Mouse (Mus musculus) MEL-GATA-1-ER (cell line): ENCODE data around the gene Tmem160.

Experiments
- DNase-seq: peaks from one replicate; pipeline ENCODE4 v3.0.0-alpha.2; 2012; ENCODE audit warnings: low read depth; ENCODE audit errors: extremely low read depth

Gene Tmem160

DNA sequence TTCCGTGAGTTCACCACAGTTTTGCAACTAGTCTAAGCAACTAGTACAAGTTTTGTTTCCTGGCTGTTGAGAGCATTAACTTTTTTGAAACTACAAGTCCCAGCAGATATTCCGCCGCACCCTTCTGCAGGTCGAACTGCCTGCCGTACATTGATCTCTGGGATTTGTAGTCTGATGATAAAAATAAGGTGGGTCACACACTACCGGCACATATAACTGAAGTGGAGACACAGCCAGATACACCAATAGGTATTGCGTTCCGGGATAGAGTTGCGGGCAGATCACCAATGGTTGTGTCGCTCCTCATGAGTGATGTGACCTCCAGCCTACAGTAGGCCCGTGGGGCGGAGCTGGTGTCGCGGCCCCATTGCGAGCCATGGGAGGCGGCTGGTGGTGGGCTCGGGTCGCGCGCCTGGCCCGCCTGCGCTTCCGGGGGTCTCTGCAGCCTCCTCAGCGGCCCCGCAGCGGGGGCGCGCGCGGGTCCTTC, at the start of gene Tmem160:
TSS of gene Tmem160 (plus strand) at position 193 of the 487 bp plus-strand sequence.
- peak; percentile 99 for DNase-seq

DNA sequence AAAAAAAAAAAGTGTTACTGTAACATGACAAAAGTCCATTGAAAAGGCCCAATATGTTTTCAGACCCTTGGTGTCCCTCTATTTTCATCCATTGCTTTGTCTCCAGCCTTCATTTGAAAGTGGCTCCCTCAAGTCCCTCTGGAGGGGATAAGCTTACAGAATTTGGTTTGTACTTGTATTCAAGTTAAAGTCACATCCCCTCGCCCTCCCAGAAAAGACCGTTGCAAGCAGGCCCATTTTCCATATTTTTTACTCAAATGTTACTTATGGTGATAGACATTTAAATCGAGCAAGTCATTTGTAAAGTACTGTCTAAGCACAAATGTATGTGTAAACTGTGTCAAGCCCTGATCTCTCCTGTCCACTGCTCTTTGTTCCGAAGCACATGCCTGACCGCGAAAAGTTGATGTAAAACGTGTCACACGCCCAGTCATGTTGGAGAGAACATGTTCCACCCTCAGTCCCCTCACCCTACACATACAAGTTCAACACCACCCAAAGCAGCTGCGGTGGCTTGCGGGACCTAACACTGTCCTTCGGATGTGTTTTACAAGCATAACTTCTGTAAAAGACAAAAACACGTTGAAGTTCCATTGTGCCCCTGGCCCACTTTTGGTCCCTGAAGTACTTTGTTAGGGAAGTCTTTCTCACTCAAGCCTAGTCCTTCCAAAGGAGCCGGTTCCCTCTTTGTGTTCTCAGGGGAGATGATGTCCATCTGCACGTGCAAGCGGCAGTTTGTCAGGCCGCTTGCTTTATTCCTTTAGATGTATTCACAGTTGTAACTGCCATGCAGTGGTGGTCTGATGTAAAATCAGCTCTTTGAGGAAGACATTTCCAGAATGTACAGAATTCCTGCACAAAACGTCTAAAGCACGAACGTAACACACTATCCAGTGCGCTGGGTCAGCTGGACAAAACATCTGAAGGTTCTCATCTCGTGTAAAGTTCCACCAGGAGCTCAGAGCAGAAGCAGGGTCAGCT, 49.3 kb upstream of the Tmem160 start:
- peak; percentile 47 for DNase-seq

DNA sequence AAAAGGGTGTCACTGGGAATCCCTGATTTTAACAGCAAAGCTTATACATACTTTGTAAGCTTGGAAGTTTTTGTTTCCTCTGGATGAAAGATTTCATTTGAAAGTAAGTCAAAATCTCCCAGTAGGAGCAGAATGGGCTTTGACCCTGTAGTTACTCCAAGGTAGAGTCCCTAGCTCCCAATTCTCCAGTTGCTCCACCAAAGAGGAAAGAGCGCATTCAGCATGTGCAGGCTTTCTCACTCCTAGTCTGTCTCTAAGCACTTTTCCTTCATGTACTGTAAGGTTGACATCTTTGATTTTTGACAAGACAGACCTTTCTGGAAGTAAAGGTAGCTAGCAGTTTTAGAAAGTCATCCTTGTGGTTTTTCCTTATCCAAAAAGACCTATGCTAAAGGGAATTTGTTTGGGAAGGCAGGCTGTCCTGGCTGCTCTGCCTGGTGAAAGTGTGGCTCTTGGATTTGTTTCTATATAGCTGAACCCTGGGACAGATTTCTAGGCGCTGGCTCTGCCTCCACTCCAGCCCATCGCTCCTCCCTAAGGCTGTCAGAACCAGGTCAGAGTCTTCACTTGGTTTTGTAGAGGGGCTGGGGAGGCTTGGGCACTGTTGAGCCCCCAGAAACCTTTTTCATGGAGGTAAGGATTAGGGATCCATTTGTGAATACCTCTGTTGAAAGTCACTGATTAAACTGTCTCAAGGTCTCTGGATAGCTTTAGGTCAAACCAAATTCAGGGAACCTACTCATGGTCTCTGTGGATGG, 48.1 kb upstream of the Tmem160 start:
- DNase-seq, result peak; percentile 7

DNA sequence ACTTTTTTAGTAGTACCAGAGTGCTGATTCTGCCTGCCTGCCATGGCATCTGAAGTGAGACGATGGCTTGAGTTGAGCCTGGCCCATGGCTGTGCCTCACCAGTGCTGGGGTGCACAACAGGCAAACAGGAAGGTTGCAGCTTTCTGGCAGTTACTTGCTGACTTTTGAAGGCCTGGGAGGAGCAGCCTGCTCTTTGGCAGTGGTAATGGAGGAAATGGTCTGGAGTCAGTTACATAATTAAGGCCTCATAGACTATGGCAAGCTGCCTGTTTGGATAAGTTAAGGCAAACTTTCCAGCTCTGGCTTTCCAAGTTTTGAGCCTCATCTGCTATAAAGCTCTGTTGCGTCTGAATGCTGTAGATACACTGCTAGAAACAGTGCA, 47.5 kb upstream of the Tmem160 start:
- no peak for DNase-seq

DNA sequence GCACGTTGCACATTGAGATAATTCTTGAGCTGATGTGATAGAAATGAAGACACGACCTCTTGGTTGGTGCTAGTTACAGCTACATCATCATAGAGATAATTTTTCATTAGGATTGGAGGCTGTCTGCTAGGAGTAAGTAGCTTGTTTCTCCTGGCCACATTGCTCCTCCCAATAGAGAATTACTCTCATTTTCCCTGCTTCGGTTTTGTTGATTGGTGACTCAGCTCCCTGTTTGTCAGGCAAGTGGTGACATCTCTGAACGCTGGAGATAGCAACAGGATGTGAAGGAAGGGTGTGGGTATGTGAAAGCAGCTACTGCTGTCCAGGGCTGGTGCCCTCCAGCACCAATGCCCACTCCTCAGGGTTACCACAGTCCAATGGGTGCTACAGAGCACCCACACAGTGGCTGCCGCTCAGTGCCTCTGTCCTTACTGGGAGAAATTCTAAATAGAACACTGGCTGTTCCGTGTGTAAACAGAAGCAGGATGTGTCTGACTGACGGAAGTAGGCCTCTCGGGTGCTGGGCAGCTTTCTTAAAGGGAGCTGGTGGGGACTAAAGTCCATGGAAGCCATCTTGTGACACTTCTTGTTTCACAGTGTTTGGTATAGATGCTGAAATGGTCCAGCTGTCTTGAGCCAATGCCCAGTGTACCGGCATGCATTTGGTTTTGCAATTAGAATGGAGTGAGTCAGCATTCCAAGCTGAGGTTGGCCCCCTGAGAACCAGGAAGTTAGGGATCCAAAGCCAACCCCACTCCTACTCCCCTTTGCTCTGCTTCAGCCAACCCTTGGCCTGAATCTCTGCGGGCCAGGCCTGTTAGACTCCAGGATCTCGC, 46.8 kb upstream of the Tmem160 start:
- peak; percentile 95 for DNase-seq

DNA sequence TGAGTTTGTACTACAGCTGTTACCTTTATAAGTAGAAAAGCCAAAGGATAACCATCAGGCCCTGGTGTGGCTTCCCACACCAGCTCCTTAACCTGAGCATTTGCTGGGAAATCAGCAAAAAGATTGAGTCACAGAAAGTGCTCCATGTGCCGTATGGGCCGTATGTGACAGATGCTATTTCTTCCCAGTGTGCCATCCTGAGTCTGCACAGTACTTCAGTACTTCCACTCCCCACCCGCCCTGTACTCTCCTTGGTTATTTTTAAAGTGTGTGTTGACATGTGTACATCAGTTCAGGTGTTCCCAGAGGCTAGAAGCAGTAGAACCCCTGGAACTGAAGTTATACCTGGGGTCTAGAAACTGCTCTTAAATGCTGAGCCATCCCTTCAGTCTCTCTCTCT, 45.6 kb upstream of the Tmem160 start:
- DNase-seq, result no peak

DNA sequence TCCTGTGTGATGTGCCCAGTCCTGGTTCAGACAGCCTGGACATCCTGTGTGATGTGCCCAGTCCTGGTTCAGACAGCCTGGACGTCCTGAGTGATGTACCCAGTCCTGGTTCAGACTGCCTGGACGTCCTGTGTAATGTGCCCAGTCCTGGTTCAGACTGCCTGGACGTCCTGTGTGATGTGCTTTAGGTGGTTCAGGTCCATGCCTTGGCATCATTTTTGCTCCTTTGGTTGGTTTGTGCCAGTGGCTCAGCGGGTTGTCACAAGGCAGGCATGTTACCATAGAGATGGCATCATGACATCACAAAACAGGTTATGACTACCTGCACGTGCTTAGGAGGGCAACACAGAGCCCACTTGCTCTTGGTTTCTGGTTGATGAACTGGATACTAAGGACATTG, 41.5 kb upstream of the Tmem160 start:
- no peak for DNase-seq

DNA sequence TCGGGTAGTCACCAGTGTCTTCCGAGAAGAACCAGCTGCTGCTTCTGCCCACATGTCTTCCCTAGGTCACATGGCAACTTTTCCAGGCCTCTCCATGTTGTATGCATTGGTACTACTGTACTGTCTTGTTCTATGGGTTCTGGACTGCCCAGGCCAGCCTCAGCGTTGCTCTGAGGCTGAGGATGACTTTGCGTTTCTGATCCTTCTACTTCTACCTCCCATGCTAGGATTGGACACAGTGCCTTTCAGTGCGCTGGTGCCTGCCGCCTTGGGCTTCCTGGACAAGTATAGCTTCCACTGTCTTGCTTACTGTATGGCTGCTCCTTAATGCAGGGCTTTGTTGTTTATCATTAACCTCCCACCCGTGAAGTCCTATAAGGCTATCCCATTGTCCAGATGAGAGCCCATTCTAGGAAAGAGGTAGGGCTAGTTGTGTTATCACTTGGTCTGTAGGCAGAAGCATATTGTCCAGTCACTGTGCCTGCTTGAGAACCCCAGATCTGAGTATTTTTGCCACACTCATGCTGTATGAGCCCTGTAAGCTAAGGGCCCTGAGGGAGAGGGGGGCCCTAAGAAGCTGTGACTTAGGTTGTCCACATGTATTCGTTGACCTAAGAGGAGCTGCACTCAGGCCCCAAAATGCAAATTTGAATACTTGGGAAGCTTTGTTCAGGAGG, 40.2 kb upstream of the Tmem160 start:
- DNase-seq, result no peak

DNA sequence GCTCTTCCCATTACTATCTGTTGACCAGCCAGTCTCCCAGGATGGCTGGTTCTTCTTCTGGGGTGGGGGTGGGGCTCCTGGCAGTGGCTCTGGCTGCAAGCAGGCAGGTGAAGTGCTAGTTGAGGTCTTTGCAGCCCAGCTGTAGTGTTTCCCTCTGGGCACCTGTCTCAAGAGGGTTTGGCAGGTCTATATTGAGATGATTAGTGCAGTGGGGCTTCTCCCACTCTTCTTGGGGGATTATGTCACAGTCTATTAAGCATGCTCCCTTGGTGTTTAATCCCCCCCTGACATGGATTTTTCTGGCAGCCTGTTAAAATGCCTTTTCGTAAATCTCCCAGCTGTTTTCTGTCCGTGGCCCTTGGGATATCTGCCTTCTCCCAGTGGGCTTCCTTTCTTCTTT, 39.6 kb upstream of the Tmem160 start:
- no peak for DNase-seq

DNA sequence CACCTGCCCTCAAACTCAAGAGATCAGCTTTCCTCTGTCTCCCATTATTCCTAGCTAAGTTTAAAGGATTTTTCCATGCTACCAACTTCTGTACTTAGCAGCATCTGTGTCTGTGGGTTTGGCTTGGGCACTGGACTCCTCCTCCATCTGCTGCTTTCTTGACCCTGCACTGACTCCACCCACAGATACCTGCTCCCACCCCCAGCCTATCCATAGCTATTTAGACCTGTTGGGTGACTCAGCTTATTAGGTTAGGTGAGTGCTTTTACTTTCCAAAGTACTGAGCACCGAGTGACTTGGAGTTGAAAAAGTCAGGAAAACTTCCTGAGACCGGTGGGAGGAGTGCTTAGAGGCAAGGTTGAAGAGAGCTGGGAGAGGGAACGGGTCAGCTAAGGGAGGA, 37.2 kb upstream of the Tmem160 start:
- DNase-seq, result no peak

DNA sequence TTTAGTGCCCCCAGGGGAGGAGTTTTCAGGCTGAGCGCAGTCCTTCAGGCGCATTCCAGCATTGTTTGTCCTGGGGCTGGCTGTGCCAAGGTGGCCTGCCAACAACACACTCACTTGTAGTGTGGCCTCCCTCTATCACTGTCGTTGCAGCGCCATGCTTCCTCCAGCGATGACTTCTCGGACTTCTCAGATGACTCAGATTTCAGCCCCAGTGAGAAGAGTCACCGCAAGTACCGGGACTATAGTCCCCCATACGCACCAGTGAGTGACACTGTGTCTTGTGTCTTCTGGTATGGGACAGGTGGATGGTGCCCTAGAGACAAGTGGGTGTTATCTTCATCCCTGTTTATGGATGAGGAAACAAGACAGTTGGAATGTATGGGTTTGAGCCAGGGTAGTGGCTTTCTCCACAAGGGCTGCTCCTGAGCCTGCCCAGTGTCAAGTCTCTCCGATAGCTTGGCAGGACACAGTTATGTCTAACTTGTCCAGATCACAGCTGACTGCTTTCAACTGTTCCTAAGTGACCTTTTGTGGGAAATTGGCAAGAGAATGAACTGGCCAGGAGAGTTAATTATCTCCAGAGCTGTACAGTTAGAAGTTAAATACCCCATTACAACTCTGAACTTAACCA, 35.3 kb upstream of the Tmem160 start:
- no peak for DNase-seq

DNA sequence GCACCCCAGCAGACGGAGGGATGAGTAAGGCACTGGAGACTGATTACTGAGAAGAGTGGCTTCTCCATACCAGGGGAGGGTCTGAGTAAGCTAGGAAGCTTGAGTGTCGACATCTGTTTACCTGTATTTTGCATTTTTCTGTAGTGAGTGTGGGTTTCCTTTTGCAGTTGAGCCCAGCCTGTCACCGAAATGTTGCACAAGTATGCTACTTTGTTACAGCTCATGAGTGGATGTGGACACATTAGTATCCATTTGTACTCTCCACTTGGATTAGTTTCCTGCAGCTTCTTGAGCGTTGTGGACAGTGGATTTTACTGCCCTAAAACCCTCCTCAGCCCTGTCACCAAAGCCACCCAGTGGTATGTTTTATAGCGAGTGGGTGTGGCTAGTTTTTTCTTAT, 33.9 kb upstream of the Tmem160 start:
- DNase-seq, result no peak

DNA sequence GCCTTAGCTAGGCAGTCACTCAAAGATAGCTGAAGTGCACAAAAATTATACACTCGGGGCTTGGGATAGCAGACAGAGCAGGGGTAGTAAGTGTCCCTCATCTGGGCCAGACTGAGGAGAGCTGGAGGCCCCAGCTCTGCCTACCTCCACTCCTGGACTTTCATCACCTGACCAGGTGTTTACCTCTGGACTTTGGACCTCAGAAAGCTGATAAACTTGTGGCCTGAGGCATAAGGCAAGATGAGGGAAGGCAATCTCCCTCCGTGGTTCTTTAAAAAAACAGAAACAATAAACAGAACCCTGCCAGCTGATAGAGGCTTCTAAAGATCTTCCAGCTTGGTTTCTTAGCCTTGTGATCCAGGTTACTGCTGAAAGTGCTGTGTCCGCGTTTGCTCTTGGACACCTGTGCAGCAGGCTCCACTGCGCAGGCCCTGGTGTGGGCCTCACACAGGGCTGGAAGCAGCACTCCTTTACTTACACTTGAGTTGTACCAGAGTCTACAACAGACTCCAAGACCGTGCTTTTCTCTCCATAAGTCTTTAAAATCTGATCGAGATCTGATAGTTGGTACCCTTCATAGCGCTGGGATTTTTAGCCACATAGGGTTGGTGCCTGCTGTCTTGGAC, 32.0 kb upstream of the Tmem160 start:
- no peak for DNase-seq

DNA sequence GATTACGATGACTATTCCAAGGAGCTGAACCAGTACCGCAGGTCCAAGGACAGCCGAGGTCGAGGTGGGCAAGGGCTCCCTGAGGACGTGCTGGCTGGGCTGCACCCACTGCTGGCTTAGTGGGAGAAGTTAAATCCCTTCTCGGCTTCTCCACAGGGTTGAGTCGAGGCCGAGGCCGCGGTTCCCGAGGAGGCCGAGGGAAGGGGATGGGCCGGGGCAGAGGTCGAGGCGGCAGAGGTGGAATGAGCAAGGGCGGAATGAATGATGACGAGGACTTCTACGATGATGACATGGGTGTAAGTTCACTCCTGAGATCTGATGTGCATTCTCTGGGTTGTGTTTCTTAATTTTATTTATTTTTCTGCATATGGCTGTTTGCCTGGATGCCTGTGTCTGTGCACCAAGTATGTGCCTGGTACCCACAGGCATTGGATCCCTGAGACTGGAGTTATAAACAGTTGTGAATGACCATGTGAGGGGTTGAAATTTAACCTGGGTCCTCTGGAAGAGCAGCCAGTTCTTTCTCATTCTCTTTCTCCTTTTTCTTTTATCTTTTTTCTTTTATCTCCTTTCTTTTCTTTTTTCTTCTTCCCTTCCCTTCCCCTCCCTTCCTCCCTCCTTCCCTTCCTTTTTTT, 30.2 kb upstream of the Tmem160 start:
- DNase-seq, result no peak

DNA sequence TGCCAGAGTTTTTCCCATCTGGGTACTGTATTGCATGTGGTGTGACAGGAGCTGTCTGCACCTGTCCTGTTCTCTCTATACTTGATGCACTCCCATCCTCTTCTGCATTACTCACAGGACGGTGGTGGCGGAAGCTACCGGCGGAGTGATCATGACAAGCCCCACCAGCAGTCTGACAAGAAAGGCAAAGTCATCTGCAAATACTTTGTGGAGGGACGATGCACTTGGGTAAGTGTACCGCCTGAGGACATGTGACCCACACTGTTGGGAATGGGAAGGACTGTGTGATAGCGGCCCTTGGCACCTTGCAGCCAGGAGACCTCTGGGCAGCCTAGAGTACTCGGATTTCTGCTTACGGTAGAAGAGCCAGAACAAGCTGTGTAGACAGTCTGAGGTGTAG, 28.8 kb upstream of the Tmem160 start:
- no peak for DNase-seq

DNA sequence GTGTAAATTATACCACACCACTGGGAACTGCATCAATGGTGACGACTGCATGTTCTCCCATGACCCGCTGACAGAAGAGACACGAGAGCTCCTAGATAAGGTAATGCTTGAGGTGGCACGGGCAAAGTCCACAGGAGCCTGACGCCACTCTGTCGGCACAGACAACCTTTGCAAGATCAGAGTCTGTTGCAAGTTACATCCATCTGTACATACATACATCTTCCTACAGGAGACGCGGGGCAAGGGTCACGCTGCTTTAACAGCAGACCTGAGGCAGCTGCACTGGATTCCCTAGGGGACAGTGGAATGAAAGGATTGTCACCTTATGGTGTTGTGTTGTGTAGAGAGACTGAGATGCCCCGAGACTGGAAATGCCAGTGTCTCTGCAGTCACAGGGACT, 26.9 kb upstream of the Tmem160 start:
- no peak for DNase-seq

DNA sequence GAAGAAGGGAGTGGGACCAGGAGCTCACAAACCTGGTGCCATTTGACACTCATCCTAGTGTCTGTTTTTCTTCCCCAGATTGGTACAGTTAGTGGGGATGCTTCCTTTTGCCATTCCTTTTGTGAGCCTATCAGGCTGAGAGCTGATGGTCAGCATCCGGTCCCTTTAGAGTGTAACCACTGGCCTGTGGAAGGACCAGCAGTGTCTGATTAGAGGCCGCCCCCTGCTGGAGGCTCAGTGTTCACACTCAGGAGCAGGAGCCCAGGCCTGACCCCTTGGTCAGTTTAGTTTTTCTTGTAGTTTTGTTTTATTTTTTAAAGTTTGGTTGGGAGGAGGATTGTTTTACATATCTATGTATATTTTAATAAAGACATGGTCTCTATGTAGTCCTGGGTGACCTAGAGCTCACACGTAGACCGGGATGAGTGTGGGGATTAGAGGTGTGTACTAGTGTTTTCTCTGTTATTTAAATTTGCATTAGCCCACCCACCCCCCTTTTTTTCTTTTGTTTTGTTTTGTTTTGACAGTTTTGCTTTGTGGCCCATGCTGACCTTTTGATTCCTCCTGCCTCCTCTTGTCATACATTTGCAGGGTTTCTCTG, 26.4 kb upstream of the Tmem160 start:
- no peak for DNase-seq

DNA sequence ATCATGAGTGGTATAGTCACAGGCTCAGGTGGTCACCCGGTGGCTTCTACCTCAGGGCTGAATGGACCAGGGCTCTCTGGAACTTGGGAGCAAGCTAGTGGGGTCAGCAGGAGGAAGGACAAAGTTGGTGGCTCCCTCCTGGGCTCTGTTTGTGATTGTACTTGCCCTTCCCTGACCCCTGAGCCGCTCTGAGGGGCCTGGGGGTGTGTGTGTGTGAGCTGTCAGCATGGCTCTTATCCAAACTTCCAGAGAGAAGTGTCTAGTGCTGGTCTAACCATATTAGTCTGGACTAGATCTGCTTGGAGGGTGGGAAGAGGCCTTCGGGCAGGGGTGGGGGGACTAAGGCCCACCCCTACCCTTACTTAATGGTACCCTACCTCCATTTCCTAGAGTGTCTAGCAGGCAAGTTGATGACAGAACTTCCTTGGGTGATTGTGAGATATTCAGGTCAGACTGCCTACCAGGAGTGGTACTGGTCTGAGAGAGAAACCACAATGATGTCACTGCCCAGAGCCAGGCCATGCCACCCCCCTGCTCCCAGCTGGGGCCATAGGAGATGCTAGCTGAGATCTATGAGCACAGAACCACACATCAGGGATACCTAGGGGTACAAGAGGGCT, 19.1 kb upstream of the Tmem160 start:
- no peak for DNase-seq

DNA sequence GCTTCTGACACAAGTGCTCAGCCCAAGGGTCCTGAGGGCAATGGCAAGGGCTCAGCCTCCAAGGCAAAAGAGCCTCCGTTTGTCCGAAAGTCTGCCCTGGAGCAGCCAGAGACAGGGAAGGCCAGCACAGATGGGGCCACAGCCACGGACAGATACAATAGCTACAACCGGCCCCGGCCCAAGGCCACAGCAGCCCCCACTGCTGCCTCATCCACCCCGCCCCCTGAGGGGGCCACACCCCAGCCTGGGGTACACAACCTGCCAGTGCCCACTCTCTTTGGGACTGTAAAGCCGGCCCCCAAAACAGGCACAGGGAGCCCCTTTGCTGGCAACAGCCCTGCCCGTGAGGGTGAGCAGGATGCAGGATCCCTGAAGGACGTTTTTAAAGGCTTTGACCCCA, 17.5 kb upstream of the Tmem160 start:
- no peak for DNase-seq
